Mouse (Mus musculus): ENCODE results near the gene Cct8l1.

DNA sequence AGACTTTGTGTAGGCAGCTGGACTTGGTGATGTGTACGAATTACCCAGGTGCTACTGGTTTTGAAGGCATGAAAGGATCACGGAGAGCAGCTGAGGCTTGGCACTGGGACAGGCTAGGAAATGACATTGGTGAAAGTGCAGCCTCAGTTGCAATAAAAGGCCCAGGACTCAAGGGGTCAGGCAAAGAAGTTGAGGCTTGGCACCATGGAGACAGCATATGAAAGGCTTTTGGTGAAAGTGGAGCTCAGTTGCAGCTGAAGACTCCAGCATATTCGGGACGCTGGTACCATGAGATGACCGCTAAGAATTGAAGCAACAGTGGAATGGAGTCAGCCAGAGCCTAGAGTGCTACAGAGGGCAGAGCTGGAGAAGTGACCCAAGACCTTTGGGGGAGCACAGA, 39.8 kb downstream of the Cct8l1 start:
- TF ChIP-seq GATA1 (IDR thresholded peaks at IDR 0.05; ENCODE audit: borderline replicate concordance, low read length) (no peak), FLI1 (IDR thresholded peaks at IDR 0.05; ENCODE audit: low read length) (no peak)

Measured in megakaryocyte, embryonic 14.5 days (primary cell).